12 mouse cellular contexts compared by ENCODE assay signal in the genomic region with DNA sequence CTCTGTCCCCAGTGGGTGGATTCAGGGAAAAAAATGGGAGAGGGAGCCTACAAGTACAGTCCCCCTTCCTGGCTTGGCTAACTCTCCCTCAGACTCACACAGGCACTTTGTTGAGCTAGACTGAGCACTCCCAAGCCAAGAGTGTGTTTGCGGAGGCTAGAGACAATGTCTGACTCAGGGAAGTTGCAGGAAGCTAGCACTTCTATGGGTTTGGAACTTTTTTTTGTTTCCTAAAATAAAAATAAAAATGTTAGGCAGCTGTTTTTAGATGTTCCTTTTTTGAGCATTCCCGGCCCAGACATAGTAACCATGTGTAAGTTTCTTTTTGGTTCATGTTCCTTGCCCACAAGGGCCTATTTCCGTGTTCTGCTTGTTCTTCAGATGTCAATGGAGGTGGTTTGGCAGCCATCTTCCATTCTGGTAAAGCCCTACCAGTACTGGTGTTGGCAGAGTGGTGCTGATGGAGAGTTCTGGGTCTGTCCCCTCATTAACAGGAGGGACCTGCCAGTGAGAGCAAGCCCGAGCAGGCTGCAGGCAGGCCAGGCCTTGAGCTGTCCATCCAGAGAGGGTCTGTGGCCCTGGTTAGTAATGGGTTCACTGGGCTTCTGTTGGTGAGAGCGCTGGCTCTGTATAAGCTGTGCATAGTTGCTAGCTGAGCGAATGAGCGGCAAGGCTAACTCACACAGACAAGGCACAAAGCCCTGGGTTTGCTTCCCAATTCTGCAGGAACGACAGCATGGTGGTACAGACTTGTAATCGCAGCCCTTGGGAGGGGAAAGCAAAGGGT.
A peak's percentile ranks its signal among the peaks of the same experiment; 100 is the strongest.
DNase-seq lines count a peak whose midpoint lies in the region; ATAC-seq and TF ChIP-seq lines count a peak whose summit lies in the region.
"Had no signal": no experiment of that assay in that cellular context is flagged by ENCODE, and none has a peak within 500 bp of the region (broad histone marks: within the 10 kb centered on the region; RNA-seq: fewer than 3 reads in every experiment).

No protein-coding gene starts in this region.

- H3K9me3 ChIP-seq in forebrain, embryonic 10.5 days = no peaks in the 10 kb centered on the region
- H3K9me3 ChIP-seq in forebrain, embryonic 16.5 days (ENCODE audit: control insufficient read depth, low read length) = no peaks in the 10 kb centered on the region
- H3K9me3 ChIP-seq in kidney, embryonic 14.5 days (ENCODE audit: control insufficient read depth, low read length) = no peaks in the 10 kb centered on the region
- no peaks in the 10 kb centered on the region for H3K9me3 ChIP-seq in midbrain, embryonic 10.5 days (replicated peaks)
- no peaks in the 10 kb centered on the region for H3K9me3 ChIP-seq in midbrain, postnatal 0 days (ENCODE audit: low read length)
- H3K9me3 ChIP-seq: kidney, embryonic 15.5 days; liver, embryonic 15.5 days had no signal

- H3K4me3 ChIP-seq in forebrain, embryonic 10.5 days = no peak overlapping the region
- H3K4me3 ChIP-seq in forebrain, embryonic 16.5 days (replicated peaks; ENCODE audit: low read length) = no peak overlapping the region
- no peak overlapping the region for H3K4me3 ChIP-seq in kidney, embryonic 14.5 days (ENCODE audit: low read length)
- H3K4me3 ChIP-seq in midbrain, embryonic 10.5 days = no peak overlapping the region
- H3K4me3 ChIP-seq in midbrain, postnatal 0 days (ENCODE audit: low read depth, low read length) = no peak overlapping the region
- H3K4me3 ChIP-seq: kidney, embryonic 15.5 days; liver, embryonic 15.5 days had no signal

- no peak overlapping the region for H3K4me2 ChIP-seq in forebrain, embryonic 16.5 days (ENCODE audit: low read length)
- no peak overlapping the region for H3K4me2 ChIP-seq in kidney, embryonic 14.5 days (replicated peaks; ENCODE audit: low read depth, low read length)
- no peak overlapping the region for H3K4me2 ChIP-seq in midbrain, postnatal 0 days (ENCODE audit: low read depth, low read length, poor library complexity, severe bottlenecking)
- H3K4me2 ChIP-seq: liver, embryonic 15.5 days had no signal

- 80% methylated on average over 9 of the region's 9 CpGs for WGBS in forebrain, embryonic 10.5 days
- 71% methylated on average over 9 of the region's 9 CpGs for WGBS in forebrain, embryonic 16.5 days
- 83% methylated on average over 9 of the region's 9 CpGs for WGBS in kidney, embryonic 14.5 days
- WGBS in midbrain, embryonic 10.5 days = 85% methylated on average over 9 of the region's 9 CpGs
- 79% methylated on average over 9 of the region's 9 CpGs for whole genome bisulfite sequencing in midbrain, postnatal 0 days

- no peaks in the 10 kb centered on the region for H3K36me3 ChIP-seq in forebrain, embryonic 10.5 days (replicated peaks)
- no peaks in the 10 kb centered on the region for H3K36me3 ChIP-seq in forebrain, embryonic 16.5 days (ENCODE audit: control insufficient read depth, insufficient read depth)
- H3K36me3 ChIP-seq in kidney, embryonic 14.5 days (ENCODE audit: control insufficient read depth, insufficient read depth, low read length) = no peaks in the 10 kb centered on the region
- H3K36me3 ChIP-seq in midbrain, embryonic 10.5 days = no peaks in the 10 kb centered on the region
- H3K36me3 ChIP-seq in midbrain, postnatal 0 days (ENCODE audit: insufficient read depth, low read length) = no peaks in the 10 kb centered on the region
- H3K36me3 ChIP-seq: kidney, embryonic 15.5 days; liver, embryonic 15.5 days had no signal

- TF ChIP-seq CTCF in midbrain, postnatal 0 days (IDR thresholded peaks at IDR 0.05) = no peak

- H3K27ac ChIP-seq in forebrain, embryonic 10.5 days = peak overlapping the region; percentile 42
- no peak overlapping the region for H3K27ac ChIP-seq in forebrain, embryonic 16.5 days (ENCODE audit: low read length)
- H3K27ac ChIP-seq in kidney, embryonic 14.5 days (ENCODE audit: low read depth, low read length) = peak overlapping the region; percentile 9; the same call in 1 of the 2 replicates
- 0 out of 2 replicates have a peak overlapping the region, but pooled peaks have one; percentile 2 for H3K27ac ChIP-seq in midbrain, embryonic 10.5 days (replicated peaks)
- H3K27ac ChIP-seq in midbrain, postnatal 0 days (ENCODE audit: low read depth, low read length) = no peak overlapping the region
- H3K27ac ChIP-seq: kidney, embryonic 15.5 days; liver, embryonic 15.5 days had no signal

- peaks cover 99% of the 10 kb centered on the region for H3K4me1 ChIP-seq in forebrain, embryonic 10.5 days
- H3K4me1 ChIP-seq in forebrain, embryonic 16.5 days (replicated peaks; ENCODE audit: control insufficient read depth, insufficient read depth, low read length) = peaks cover 34% of the 10 kb centered on the region
- peaks cover 50% of the 10 kb centered on the region for H3K4me1 ChIP-seq in kidney, embryonic 14.5 days (ENCODE audit: control insufficient read depth, insufficient read depth, low read length)
- peaks cover 84% of the 10 kb centered on the region for H3K4me1 ChIP-seq in midbrain, embryonic 10.5 days
- H3K4me1 ChIP-seq in midbrain, postnatal 0 days (ENCODE audit: insufficient read depth, low read length) = peaks cover 29% of the 10 kb centered on the region

- no peak overlapping the region for H3K9ac ChIP-seq in forebrain, embryonic 16.5 days (replicated peaks; ENCODE audit: low read depth, low read length)
- no peak overlapping the region for H3K9ac ChIP-seq in kidney, embryonic 14.5 days (ENCODE audit: low read depth, low read length)
- H3K9ac ChIP-seq in midbrain, postnatal 0 days (replicated peaks; ENCODE audit: low read length, poor library complexity, severe bottlenecking) = no peak overlapping the region
- H3K9ac ChIP-seq: kidney, embryonic 15.5 days; liver, embryonic 15.5 days had no signal

- no peak for ATAC-seq in forebrain, embryonic 16.5 days
- ATAC-seq in kidney, embryonic 14.5 days (ENCODE audit: low FRiP score, low TSS enrichment) = no peak
- ATAC-seq in midbrain, postnatal 0 days (ENCODE audit: low FRiP score) = no peak
- ATAC-seq in megakaryocyte progenitor cell, adult 5-6 weeks (replicated peaks; ENCODE audit: poor library complexity) = 0 out of 2 replicates have a peak, but pooled peaks have one; percentile 8

- no peak for DNase-seq in forebrain, embryonic 10.5 days (ENCODE audit: extremely low spot score, low spot score)
- DNase-seq in kidney, postnatal 4 days = no peak
- DNase-seq in midbrain, embryonic 10.5 days (ENCODE audit: low spot score) = no peak
- DNase-seq in midbrain, postnatal 0 days (ENCODE audit: low spot score) = no peak
- no peak for DNase-seq in cerebellum, adult 8-10 months
- DNase-seq: cerebellum, adult 9-11 months; gastrocnemius, postnatal 36 days had no signal

- H3K27me3 ChIP-seq in forebrain, embryonic 10.5 days (ENCODE audit: poor library complexity, severe bottlenecking) = peaks cover 10% of the 10 kb centered on the region; the same call in 1 of the 2 replicates
- no peaks in the 10 kb centered on the region for H3K27me3 ChIP-seq in forebrain, embryonic 16.5 days (replicated peaks; ENCODE audit: control insufficient read depth, insufficient read depth, low read length)
- H3K27me3 ChIP-seq in kidney, embryonic 14.5 days (ENCODE audit: control insufficient read depth, insufficient read depth, low read length) = no peaks in the 10 kb centered on the region
- H3K27me3 ChIP-seq in midbrain, embryonic 10.5 days (ENCODE audit: low read depth, poor library complexity, severe bottlenecking) = peaks cover 32% of the 10 kb centered on the region
- no peaks in the 10 kb centered on the region for H3K27me3 ChIP-seq in midbrain, postnatal 0 days (ENCODE audit: insufficient read depth, low read length)
- H3K27me3 ChIP-seq: kidney, embryonic 15.5 days; liver, embryonic 15.5 days had no signal

Comparison
In these comparisons a context has a peak if more than half of its experiments do, and no peak if none do; other contexts are left out.
1. H3K27ac ChIP-seq: peak in forebrain, embryonic 10.5 days (single experiment), kidney, embryonic 14.5 days (single experiment) and midbrain, embryonic 10.5 days (single experiment); none in forebrain, embryonic 16.5 days (single experiment) and midbrain, postnatal 0 days (single experiment).